Mouse (Mus musculus) lung, adult 2 months (tissue): ENCODE data around the gene Brd4.

Experiments used
- CTCF ChIP-seq: fragments of 200-500 bp; IDR thresholded peaks from 2 replicates; pipeline ENCODE4 v1.5.1; 2011; ENCODE audit warnings: mild to moderate bottlenecking, low read length, control low read depth; ENCODE audit not compliant: insufficient read depth
- POLR2A ChIP-seq: fragments of 200-500 bp; IDR thresholded peaks from 2 replicates; pipeline ENCODE4 v1.6.1; 2011; ENCODE audit warnings: low read depth, mild to moderate bottlenecking, control low read depth, low read length, borderline replicate concordance; ENCODE audit errors: extremely low read depth

DNA sequence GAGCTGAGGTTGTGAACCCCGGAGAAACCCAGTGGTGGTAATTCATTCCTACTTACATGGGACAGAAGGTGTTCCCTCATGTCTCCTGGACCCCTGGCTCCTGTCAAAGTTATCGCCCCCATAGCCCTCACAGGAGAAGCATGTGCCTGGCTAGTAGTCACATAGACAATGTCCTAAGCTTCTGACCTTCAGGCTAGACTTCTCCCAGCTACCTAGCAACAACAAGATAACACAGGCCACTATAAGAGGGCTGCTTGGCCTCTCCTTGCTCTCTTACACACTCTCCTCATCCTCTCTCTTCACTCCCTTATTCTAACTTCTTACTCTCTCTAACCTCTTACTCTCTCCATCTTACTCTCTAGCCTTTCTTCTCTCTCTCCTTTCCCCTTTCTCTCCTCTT, 27.1 kb downstream of the Brd4 start:
- TF ChIP-seq POLR2A (no peak), CTCF (no peak)
